Mouse (Mus musculus) retina, postnatal 1 day (tissue): ENCODE measurements around the gene Sh3glb2.
A peak's percentile ranks its signal among the peaks of the same experiment; 100 is the strongest.

ENCODE experiments used
- DNase-seq: peaks from one replicate; pipeline ENCODE4 v3.0.0-alpha.2; 2012

Gene Sh3glb2

DNA sequence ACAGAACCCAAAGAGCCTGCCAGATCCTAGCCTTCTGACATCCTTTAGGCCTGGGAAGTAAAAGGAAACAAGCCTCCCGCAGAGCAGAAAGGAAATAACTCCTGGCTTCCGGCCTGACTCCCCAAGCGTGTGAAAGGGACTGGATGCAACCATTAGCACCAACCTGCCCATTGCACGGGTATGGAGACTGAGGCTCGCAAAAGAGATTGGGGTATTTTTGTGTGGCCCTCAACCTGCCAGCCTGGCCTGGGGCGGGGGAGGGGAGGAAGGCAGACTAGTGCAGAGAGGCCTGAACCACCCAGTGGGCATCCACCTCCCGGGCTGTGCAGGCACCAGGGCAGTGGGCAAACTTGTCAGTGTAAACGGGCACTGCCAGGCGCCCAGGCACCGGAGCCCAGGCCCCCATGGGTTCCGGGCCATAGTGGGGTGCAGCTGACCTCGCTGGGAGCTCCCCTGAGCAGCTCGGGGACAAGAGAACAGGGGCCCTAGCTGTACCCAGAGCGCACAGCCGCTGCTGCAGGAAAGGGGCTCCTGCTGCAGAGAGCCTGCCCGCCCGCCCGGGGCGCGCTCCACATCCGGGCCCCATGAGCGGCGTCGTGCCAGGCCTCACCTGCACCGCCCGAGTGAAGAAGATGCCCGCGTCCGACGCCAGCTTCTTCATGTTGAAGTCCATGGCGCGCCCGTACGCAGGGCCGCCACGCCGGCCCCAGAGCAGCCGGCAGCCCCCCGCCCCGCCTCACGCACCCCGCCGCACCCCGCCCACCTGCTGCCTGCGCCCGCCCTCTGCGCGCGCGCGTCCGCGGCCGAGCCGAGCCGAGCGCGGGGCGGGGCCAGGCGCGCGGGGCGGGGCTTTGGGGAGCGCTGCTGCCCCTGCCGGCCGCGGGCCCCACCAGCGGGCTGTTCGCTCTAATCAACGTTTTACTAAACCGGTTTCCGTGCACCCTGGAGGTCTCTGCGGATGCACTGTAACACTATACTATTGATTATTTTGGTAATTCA lies at the start of gene Sh3glb2:
Gene Sh3glb2, minus strand, starts transcription at position 805 of the 999 bp plus-strand sequence.
- peak; percentile 88 for DNase-seq

DNA sequence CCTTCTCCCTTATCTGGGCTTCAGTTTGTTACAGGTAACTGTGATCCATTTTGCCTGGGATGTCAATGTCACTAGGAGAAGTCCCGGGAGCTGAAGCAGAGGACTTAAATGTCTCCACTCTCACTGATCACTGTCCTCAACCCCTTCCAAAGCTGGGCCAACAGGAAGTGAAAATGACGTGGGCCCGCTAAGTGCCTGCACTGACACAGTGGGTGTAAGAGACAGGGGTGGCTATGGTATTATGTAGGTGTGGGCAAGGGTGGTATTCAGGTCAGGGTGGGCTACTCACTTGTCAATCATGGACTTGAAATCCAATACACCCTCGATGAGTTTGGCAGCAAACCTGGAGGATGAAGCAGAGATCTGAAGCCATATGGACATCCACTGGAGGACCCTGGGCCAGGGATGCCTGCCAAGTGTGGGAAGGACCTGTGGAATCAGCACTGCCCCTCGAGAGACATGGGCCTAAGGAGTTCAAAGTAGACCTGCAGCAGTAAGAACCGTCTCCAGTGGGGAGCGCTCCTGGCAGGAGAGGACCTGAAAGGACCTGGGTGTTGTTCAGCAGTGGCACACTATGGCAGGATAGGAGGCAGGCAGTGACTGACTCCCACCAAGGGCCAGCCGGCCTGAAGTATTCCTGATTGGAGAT lies 49.4 kb upstream of the Sh3glb2 start:
- no peak for DNase-seq

DNA sequence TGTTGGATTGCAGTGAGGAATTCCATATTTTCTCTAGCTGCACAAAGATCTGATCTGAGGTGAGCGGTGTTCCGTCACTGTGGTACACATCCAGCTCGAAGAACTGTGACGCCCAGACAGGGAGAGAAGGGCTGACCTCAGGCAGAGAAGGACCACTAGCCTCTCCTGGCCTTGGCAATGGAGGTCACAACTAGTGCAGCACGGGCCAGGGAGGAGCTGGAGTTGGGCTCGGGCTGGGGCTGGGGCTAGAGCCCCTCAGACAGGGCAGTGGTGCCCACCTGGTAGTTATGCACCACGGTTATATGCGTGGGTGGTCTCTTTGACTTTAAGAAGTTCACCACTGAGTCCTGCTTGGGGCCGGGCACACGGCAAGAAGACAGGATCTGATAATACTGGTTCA lies 48.6 kb upstream of the Sh3glb2 start:
- no peak for DNase-seq

DNA sequence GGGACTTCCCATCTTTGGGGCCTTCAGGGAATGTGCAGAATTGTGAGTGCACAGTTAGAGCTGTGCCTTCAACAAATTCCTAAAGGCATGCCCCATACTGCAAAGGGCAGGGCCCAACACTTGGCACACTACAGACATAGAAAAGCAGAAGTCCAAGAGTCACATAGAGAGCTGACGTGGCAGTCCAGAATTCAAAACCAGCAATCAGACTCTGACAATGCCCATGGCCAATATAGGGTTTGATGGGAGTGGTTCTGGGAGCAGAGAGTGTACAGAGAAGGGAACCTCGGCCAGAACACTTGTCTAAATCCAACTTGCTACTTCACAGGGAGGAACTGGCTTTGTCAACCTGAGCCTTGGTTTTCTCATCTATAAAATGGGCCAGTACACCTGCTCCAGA lies 48.1 kb upstream of the Sh3glb2 start:
- no peak for DNase-seq

DNA sequence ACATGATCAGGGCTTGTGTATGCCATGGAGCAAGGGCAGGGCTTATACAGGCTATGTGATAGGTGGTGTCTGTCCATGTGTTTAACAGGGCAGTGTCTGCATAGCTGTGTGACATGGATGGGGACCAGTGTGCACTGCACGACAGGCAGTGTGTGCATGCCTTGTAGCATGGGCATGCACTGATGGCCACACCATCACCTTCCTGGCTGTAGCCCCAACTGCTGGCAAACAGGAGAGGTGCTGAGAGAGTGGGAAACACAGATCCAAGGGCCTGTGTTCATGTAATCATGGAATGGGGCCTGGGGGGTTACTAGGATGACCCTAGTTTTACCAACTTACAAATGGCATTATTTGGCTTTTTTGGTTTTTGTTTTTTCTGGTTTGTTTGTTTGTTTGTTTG lies 44.7 kb upstream of the Sh3glb2 start:
- DNase-seq, result no peak

DNA sequence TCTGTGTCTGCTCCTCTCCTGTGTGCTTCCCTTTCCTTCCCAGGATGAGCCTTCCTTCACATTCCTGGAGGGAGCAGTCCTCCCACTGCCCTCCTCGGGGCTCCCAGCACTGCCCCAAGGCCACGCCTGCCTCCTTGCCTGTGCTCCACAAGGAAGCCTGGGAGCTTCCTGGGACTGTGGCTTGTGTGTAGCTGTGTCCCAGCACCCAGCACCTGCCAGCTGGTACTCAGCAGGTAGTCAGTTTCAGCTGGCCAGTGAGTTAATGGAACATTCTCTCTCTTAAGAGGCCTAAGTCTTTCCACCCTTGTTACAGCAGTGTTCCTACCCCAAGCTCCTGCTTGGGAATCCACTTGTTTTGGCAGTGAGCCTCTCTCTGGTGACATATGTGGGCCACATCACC lies 43.7 kb upstream of the Sh3glb2 start:
- DNase-seq, result no peak

DNA sequence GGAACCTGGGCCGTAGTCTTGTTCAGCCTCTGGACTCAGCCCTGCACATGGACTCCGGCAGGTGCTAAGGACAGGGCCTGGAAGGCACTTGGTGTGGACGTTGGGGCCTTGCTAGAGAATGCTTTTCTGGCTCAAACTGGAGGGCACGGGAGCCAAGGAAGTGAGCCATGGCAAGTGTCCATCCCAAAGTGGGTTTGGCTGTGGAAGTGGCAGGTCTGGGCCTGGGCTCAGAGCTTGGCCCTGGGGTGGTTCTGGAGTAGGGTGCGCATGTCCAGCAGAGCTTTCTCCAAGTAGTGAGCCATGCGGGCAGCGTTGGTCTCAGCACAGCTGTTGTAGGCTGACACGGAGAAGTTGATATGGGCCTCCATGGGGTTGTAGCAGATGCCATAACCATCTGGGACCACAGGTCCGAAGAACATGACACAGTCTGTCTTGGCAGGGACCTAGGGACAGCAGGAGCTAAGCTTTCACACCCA lies 43.3 kb upstream of the Sh3glb2 start:
- no peak for DNase-seq

DNA sequence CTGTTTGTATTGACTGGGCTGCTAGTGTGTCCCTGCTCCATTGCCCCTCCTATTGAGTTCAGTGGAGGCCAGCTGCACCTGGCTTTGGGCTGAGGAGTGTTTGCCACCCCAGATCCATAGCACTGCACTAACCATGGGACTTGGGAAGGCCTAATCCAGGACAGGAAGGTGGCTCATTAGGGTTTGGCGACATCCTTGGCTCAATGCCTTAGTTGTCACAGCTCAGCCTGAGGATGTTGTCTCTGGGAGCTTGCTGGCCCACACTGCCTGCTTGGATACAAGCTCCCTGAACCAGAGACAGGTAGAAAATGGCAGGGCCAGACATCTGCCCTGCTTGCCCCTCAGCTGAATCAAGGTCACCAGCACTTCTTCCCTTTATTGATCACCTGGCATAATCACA lies 42.4 kb upstream of the Sh3glb2 start:
- no peak for DNase-seq

DNA sequence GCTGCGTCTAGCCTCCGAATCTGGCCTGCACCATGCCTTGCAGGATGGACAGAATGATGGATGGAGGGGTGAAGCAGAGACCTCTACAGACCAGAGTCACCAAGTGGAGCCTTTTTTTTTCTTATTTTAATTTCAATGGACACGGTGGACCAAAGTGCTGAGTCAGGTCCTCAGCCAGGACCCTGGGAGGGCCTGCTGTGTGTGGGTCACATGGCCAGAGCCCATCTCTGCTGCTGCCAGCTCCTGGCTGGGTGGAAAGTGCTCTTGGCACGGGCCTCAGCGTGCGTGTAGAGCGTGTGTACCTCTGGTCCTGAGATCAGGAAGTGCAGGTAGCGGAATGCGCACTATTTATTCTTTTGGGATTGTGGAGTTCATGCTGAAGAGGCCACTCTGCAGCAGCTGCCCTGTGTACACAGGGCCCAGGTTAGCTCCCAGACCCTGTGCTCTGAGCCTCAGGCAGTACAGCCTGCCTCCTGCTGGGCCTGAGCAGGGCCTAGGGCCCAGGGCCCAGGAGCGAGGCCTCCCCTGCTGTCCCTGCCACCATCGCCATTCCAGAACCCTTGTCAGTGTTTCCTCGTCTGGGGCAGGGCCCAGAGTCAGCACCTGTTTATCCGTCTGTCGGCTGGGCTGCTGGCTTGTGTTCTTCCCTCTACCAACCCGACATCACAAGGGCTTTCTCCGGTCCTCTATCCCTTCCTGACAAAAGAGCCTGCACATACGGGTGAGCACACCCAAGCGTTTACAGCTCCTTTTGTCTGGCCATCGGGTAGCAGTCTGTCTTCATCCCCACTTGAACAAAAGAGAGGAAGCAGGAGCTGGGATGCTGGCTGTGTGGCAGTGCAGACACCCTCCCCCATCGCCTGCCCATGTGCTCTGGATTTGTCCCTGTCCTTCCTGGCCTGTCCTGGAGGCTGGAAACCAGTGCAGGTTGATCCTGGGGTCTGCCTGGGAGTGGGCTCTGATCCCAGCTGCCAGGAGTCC lies 40.3 kb upstream of the Sh3glb2 start:
- no peak for DNase-seq

DNA sequence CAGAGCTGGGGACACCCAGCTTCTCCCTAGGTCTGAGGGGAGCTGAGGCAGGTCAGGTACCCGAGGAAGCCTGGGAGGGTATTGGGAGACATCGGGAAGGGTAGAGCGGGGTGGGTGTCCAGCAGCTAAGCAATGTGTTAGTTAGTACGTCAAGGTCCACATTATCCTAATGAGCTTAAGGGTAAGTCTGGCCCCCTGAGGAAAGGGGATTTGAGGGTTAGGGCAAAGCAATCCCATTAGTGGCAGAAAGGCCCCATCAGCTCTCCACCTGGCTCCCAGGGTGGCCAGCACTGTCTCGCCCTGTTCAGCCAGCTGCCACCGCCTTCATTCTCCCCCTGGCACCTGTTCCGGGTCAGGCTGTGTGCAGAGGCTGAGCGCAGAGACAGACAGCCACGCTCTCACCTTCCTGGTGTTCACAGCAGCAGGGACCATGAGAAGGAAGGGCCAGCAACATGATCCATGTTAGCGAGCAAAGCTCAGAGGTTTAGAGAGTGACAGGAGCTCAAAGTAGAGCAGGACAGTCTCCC lies 38.9 kb upstream of the Sh3glb2 start:
- peak; percentile 86 for DNase-seq

DNA sequence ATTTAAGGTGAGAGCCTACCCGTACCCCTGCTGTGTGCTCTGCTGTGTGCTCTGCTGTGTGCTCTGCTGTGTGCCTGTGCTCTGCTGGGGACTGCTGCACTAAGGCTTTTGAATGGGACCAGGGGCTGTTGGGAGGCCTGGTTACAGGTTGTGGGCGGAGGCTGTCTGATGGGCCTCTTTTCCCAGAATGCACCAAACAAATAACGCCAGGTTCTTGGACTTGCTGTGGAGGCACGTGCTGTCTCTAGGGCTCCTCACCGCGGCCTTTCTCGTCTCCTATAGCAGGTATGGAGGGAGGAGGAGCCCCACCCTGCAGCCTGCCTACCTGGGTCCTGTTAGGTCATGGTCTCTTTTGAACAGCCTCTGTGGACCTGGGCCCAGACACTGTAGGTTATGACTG lies 37.1 kb upstream of the Sh3glb2 start:
- no peak for DNase-seq

DNA sequence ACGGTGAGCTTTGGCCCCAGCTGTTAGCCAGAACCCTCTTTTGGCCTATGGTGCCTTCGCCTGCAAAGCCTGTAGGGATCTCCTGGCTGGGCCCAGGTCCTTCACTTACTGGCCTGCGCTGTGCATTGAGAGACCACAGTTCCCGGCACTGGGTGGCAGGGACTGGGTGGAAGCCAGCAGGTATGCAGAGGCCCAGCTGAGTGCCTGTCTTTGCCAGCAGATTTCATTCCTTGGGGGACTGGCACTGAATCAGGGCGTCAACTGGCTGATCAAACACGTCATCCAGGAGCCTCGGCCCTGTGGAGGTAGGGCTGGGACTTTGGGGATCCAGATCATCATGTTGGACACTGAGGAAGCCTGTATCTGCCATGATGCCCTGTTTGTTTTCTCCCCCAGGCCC lies 36.6 kb upstream of the Sh3glb2 start:
- DNase-seq, result no peak

DNA sequence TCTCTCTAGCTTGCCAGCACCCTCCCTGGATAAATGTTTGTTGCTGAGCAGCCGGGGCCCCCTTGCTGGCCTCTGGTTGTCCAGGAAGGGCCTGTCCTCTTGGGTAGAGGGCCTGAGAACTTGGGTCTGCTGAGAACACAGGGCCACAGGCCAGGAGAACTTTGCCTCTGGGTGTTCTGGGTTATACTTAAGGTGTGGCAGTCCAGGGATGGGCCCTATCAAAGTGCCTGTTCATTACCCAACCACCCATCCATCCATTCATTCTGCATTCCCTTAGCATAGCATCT lies 34.2 kb upstream of the Sh3glb2 start:
- DNase-seq, result no peak

DNA sequence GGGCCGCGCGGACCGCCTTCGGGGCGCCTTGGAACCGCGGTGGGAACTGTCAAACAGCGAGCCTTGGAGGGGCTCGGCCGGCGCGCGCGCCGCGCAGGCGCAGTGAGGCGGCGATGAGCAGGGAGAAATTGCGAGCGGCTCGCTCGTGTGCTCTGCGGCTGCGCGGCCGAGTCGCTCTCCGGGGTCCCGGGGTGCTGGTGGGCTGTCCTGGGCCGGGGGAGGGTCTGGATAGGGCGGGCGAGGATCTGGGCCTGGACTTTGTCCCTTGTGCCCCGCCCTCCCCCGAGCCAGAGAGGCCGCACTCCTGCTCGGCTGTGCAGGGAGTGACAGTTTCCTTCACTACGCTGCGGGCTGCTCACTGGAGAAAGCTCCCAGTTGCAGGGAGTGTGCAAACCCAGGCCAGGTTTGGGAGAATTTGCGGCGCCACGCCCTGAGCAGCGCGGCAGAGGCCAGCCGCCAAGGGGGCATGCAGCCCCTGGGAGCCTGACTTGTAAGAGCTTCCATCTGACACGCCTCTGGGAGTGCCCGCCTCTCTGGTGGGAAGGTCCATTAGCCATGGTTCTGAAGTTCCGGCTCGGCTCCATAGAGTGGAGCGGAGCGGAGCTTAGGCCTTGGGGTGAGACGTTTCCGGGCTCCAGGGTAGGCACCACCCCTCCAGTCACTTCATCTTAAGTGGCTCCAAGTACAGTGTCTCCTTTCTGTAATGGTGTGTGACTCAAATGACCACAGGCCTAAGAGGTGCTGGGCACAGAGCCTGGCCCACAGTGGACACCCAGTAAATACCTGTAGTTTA lies 33.6 kb upstream of the Sh3glb2 start:
- peak; percentile 93 for DNase-seq

DNA sequence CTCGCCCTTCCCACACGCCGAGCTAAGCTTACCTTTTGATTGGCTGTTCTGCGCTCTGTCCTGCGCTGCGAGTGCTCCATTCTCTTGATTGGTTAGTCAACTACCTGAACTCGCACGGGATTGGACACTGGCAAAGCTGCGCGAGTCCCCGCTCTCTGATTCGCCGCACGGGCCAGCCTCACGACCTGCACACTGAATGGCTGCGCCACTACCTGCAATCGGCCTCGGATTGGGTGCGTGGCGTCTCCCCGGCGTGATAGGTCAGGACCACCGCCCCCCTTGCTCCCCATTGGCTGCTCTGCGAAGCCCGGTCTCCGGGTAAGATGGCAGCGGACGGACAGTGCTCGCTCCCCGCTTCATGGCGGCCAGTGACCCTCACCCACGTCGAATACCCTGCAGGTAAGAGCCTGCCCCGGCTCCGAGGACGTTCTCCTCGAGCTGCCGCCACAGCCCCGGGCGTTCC lies 33.0 kb upstream of the Sh3glb2 start, which contains the start of gene Dolpp1:
Gene Dolpp1, plus strand, starts transcription at position 141 of the 463 bp plus-strand sequence.
- DNase-seq, result peak; percentile 100

DNA sequence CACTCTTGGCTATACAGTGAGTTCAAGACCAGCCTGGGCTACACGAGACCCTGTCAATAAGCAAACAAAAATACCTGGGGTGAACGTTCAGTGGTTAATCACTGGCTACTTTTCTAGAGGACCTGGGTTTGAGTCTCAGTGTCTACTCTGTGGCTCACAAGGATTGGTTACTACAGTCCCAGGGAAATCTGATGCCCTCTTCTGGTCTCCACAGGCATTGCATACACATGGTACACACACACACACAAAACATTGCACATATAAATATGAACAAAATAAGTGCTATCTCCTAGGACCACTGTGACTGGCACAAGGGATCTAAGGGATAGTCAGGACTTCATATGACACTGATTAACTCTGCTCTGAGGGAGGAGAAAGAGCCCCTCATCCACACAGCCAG lies 29.9 kb upstream of the Sh3glb2 start:
- DNase-seq, result no peak

DNA sequence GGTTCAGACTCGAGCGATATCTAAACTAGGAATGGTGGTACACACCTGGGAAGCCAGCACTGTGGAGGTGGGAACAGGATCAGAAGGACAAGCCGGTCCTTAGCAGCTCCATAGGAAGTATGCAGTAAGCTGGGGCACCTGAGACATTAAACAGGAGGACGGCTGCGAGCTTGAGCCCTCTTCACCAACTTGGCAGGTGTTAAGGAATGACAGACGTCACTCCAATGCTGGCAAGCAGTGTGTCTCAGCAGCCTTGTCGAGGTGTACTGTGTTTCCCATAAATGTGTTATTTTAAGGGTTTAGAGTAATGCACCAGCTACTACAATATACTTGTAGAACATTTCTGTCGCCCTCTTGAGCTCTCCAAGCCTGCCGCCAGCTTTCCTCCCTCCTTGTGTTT lies 27.8 kb upstream of the Sh3glb2 start:
- no peak for DNase-seq

DNA sequence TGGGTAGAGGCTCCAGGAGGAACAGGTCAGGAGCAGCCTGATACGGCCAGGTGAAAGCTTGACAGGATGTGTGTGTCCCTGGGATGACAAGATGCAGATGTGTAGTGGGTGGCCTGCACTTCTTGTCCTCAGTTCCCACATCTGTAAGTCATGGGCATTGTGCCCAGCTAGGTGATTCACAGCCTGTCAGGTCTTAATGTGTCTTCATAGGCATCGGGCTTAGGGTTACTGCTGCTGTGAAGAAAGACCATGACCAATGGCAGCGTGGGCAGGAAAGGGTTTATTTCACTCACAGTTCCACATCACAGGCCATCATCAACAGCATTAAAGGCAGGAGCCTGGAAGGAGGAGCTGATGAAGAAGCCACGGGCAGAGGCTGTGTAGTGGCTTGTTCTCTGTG lies 26.5 kb upstream of the Sh3glb2 start:
- no peak for DNase-seq

DNA sequence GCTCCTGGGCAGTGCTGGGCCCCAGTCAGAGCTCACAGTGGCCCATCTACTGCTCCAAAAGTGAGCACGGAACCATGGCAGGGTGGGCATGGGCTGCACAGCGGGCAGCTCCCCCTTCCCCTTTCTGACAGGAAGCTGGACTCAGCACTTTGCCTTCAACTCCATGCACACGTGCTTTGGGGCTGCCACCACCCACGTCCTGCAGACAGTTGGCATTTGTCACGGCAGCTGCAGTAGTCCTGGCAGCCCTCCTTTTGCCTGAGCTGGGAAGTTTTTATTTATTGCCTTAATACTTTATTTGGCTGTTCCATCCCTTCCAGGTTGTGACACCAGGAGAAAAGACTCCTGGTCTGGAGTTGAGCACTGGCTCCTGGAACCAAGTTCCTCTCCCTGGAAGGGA lies 25.7 kb upstream of the Sh3glb2 start:
- DNase-seq, result no peak

DNA sequence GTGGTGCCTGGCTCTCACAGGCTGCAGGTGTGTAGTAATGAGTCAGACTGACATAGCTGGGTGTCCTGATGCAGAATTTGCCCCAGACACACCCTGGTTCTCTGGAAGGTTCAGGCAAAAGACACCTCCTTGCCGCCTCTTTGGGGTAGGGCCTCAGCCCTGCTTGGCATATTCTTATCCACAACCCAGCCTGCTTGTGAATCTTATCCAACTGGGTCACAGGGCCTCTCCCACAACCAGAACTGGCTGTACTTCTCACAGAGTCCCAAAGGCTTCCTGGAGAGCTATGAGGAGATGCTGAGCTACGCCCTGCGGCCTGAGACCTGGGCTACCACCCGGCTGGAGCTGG lies 22.2 kb upstream of the Sh3glb2 start:
- no peak for DNase-seq

DNA sequence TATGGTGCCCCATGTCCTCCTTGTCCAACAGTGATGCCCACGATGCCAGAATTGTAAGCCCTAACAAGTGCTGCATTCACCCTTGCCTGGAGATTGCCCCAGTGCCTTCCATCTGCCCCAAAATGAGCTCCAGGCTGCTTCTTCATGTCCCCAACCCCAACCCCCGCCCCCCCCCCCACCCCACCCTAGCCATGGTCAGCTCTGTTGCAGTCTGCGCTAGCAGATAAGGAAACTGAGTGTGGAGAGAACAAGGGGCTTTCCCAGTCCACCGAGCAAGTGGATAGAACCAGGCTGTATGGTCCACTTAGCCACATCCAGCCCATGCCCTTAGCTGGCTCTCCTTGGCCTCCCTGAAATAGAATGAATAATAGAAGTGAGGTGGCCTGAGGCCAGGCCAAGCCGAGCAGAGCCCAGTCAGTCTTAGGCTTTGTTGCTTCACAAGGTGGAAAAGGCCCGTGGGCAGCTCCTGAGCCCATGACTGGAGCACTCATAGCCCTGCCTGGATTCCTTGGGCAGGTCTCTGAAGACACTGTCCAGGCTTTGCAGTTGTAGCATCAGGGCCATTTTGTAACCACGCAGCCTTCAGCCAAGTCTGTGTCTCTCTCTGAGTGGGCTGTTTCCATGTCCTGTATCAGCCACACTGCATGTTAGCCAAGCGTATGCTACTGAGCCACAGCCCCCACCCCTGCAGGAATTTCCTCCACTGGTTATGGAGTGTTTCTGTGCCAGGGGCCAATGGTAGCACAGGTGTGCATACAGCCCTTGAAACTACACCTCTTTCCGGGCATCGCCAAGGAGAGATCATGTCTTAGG lies 21.6 kb upstream of the Sh3glb2 start:
- DNase-seq, result no peak
